Mouse (Mus musculus): ENCODE results near the gene Wdfy1. TPM values are rescaled to one million over a fixed set of nuclear protein-coding genes. Genes with fewer than 3 reads are reported as not detected.

Wdfy1 gene
- polyA plus RNA-seq, 1 experiment from 2014 or later: 38.8 TPM

GRCm38 (mm10) chr1:79710678-79711077 lies 65.3 kb downstream of the Wdfy1 start:
- H3K36me3 ChIP-seq (ENCODE audit: control insufficient read depth, insufficient read depth, low read length): peaks cover 16% of the 10 kb centered on the region; the same call in 1 of the 2 replicates
- ATAC-seq (ENCODE audit: low FRiP score, low TSS enrichment): no peak
- H3K27me3 ChIP-seq (ENCODE audit: control insufficient read depth, insufficient read depth, low read length): no peaks in the 10 kb centered on the region
- no peaks in the 10 kb centered on the region for H3K9me3 ChIP-seq (ENCODE audit: control insufficient read depth, low read length)
- no peak overlapping the region for H3K4me3 ChIP-seq (ENCODE audit: low read length)
- no peak overlapping the region for H3K4me2 ChIP-seq (replicated peaks; ENCODE audit: low read depth, low read length)
- H3K27ac ChIP-seq (ENCODE audit: low read depth, low read length): no peak overlapping the region
- WGBS: 68% methylated on average over 4 of the region's 4 CpGs
- H3K9ac ChIP-seq (ENCODE audit: low read depth, low read length): no peak overlapping the region
- H3K4me1 ChIP-seq (ENCODE audit: control insufficient read depth, insufficient read depth, low read length): no peaks in the 10 kb centered on the region

- Histone ChIP-seq H3K27me3 (ENCODE audit: control insufficient read depth, insufficient read depth, low read length) (no peaks in the 10 kb centered on the region), H3K27ac (ENCODE audit: low read depth, low read length) (no peak overlapping the region), H3K4me1 (ENCODE audit: control insufficient read depth, insufficient read depth, low read length) (no peaks in the 10 kb centered on the region), H3K9ac (ENCODE audit: low read depth, low read length) (no peak overlapping the region), H3K4me3 (ENCODE audit: low read length) (no peak overlapping the region), H3K4me2 (replicated peaks; ENCODE audit: low read depth, low read length) (no peak overlapping the region), H3K36me3 (ENCODE audit: control insufficient read depth, insufficient read depth, low read length) (peaks cover 16% of the 10 kb centered on the region; the same call in 1 of the 2 replicates), H3K9me3 (ENCODE audit: control insufficient read depth, low read length) (no peaks in the 10 kb centered on the region)
- ATAC-seq (ENCODE audit: low FRiP score, low TSS enrichment): peak; percentile 46; the same call in 1 of the 2 replicates
- WGBS: 66% methylated on average over 8 of the region's 8 CpGs
Measured at GRCm38 (mm10) chr1:79710216-79710615, 65.7 kb downstream of the Wdfy1 start.

DNA sequence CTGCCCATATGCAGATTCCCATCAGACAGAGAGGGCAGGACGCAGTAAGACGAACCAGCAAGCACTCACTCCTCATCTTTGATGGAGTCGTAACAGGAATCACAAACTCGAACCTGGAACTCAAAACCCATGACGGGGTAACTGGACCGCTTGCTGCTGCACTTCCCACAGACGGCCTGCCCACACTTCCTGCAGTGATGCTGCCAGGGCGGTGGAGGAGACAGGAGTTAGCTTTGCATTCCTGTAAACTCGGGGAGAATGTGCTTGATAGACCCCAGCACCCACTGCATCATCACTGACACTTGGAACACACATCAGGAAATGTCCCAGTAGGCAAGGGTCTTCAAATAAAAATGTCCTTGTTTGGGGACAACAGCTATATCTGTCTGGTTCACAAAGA lies 68.6 kb downstream of the Wdfy1 start:
- no peak for ATAC-seq (ENCODE audit: low FRiP score, low TSS enrichment)
- no peaks in the 10 kb centered on the region for H3K4me1 ChIP-seq (ENCODE audit: control insufficient read depth, insufficient read depth, low read length)
- H3K4me2 ChIP-seq (replicated peaks; ENCODE audit: low read depth, low read length): no peak overlapping the region
- peaks cover 10% of the 10 kb centered on the region; the same call in 1 of the 2 replicates for H3K36me3 ChIP-seq (ENCODE audit: control insufficient read depth, insufficient read depth, low read length)
- H3K27me3 ChIP-seq (ENCODE audit: control insufficient read depth, insufficient read depth, low read length): no peaks in the 10 kb centered on the region
- H3K9me3 ChIP-seq (ENCODE audit: control insufficient read depth, low read length): no peaks in the 10 kb centered on the region
- H3K4me3 ChIP-seq (ENCODE audit: low read length): no peak overlapping the region
- no peak overlapping the region for H3K9ac ChIP-seq (ENCODE audit: low read depth, low read length)
- no peak overlapping the region for H3K27ac ChIP-seq (ENCODE audit: low read depth, low read length)
- 84% methylated on average over 9 of the region's 9 CpGs for WGBS

DNA sequence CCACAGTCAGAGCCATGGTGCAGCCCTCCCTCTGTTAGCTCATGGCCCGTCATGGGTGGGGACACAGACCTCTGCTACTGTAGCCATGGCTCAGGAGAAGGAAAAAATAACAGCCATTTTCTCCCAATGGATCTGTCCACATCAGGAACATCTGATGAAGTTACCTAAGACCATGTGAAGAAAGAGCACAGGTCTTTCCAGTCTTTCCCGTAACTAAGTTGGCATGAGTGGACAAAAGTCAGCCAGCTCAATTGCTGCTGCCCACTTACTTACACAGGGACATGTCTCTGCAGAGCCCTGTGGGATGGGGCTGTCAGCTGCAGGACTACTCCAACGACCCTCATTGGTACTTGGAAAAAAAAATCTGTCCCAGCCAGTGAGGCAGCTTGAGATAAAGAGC lies 69.2 kb downstream of the Wdfy1 start:
- H3K9ac ChIP-seq (ENCODE audit: low read depth, low read length): no peak overlapping the region
- peaks cover 10% of the 10 kb centered on the region; the same call in 1 of the 2 replicates for H3K36me3 ChIP-seq (ENCODE audit: control insufficient read depth, insufficient read depth, low read length)
- no peak overlapping the region for H3K4me3 ChIP-seq (ENCODE audit: low read length)
- no peaks in the 10 kb centered on the region for H3K4me1 ChIP-seq (ENCODE audit: control insufficient read depth, insufficient read depth, low read length)
- no peak overlapping the region for H3K27ac ChIP-seq (ENCODE audit: low read depth, low read length)
- no peak overlapping the region for H3K4me2 ChIP-seq (replicated peaks; ENCODE audit: low read depth, low read length)
- no peak for ATAC-seq (ENCODE audit: low FRiP score, low TSS enrichment)
- no peaks in the 10 kb centered on the region for H3K9me3 ChIP-seq (ENCODE audit: control insufficient read depth, low read length)
- H3K27me3 ChIP-seq (ENCODE audit: control insufficient read depth, insufficient read depth, low read length): no peaks in the 10 kb centered on the region
- 75% methylated on average over 3 of the region's 3 CpGs for WGBS

DNA sequence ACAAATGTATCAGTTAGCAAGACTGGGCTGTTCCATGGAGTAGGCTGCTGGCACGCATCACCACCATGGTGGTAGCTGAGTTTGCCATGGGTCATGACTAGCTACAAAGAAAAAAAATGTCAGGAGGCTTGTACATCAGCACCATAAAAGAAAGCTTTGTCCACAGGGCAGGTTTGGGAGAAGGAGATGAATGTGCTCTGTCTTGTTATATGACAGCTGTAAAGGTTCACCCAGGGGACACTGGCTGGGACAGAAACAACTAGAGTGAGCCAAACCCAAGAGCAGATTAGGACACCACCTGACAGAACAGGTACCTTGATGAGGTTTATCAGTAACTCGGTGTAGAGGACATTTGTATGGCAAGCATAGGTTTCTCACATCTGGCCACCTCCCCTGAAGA lies 71.3 kb downstream of the Wdfy1 start:
- Histone ChIP-seq H3K4me2 (replicated peaks; ENCODE audit: low read depth, low read length) (no peak overlapping the region), H3K27ac (ENCODE audit: low read depth, low read length) (no peak overlapping the region), H3K4me3 (ENCODE audit: low read length) (no peak overlapping the region), H3K4me1 (ENCODE audit: control insufficient read depth, insufficient read depth, low read length) (no peaks in the 10 kb centered on the region), H3K9ac (ENCODE audit: low read depth, low read length) (no peak overlapping the region), H3K27me3 (ENCODE audit: control insufficient read depth, insufficient read depth, low read length) (no peaks in the 10 kb centered on the region), H3K36me3 (ENCODE audit: control insufficient read depth, insufficient read depth, low read length) (peaks cover 10% of the 10 kb centered on the region; the same call in 1 of the 2 replicates), H3K9me3 (ENCODE audit: control insufficient read depth, low read length) (no peaks in the 10 kb centered on the region)
- WGBS: 89% methylated on average over 2 of the region's 2 CpGs
- ATAC-seq (ENCODE audit: low FRiP score, low TSS enrichment): no peak

DNA sequence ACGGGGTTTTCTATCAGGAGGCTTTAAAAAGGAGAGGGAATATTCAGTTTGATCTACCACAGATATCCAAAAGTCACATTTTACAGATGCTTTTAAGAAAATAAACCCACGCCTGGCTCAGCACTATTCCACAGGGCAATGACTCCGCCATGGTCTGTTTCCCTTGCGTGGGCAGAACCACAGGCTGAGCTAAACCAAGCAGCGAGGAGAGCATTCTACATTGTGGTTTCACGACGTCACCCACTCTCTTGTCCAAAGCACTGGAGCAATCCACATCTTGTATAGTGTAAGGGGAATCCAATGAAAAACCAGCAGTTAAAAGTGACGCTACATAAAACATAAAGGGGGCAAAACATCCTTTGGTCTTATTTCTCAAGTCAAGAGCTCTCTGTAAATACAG lies 72.4 kb downstream of the Wdfy1 start:
- peak; percentile 60; the same call in 1 of the 2 replicates for ATAC-seq (ENCODE audit: low FRiP score, low TSS enrichment)
- Histone ChIP-seq H3K9ac (ENCODE audit: low read depth, low read length) (no peak overlapping the region), H3K4me3 (ENCODE audit: low read length) (no peak overlapping the region), H3K27me3 (ENCODE audit: control insufficient read depth, insufficient read depth, low read length) (no peaks in the 10 kb centered on the region), H3K36me3 (ENCODE audit: control insufficient read depth, insufficient read depth, low read length) (peaks cover 10% of the 10 kb centered on the region; the same call in 1 of the 2 replicates), H3K4me2 (replicated peaks; ENCODE audit: low read depth, low read length) (no peak overlapping the region), H3K27ac (ENCODE audit: low read depth, low read length) (no peak overlapping the region), H3K9me3 (ENCODE audit: control insufficient read depth, low read length) (no peaks in the 10 kb centered on the region), H3K4me1 (ENCODE audit: control insufficient read depth, insufficient read depth, low read length) (no peaks in the 10 kb centered on the region)
- WGBS: 59% methylated on average over 8 of the region's 8 CpGs

GRCm38 (mm10) chr1:79698506-79698905 lies 77.4 kb downstream of the Wdfy1 start:
- no peak overlapping the region for H3K27ac ChIP-seq (ENCODE audit: low read depth, low read length)
- H3K9ac ChIP-seq (ENCODE audit: low read depth, low read length): no peak overlapping the region
- no peak overlapping the region for H3K4me2 ChIP-seq (replicated peaks; ENCODE audit: low read depth, low read length)
- no peaks in the 10 kb centered on the region for H3K36me3 ChIP-seq (ENCODE audit: control insufficient read depth, insufficient read depth, low read length)
- no peak for ATAC-seq (ENCODE audit: low FRiP score, low TSS enrichment)
- no peaks in the 10 kb centered on the region for H3K9me3 ChIP-seq (ENCODE audit: control insufficient read depth, low read length)
- no peaks in the 10 kb centered on the region for H3K27me3 ChIP-seq (ENCODE audit: control insufficient read depth, insufficient read depth, low read length)
- WGBS: 92% methylated on average over 2 of the region's 2 CpGs
- no peak overlapping the region for H3K4me3 ChIP-seq (ENCODE audit: low read length)
- 0 out of 2 replicates have a peak, but pooled peaks cover 4% of the 10 kb centered on the region for H3K4me1 ChIP-seq (ENCODE audit: control insufficient read depth, insufficient read depth, low read length)

GRCm38 (mm10) chr1:79697382-79697781 lies 78.6 kb downstream of the Wdfy1 start:
- Histone ChIP-seq H3K27ac (ENCODE audit: low read depth, low read length) (no peak overlapping the region; the same call in 1 of the 2 replicates), H3K4me2 (replicated peaks; ENCODE audit: low read depth, low read length) (no peak overlapping the region)

DNA sequence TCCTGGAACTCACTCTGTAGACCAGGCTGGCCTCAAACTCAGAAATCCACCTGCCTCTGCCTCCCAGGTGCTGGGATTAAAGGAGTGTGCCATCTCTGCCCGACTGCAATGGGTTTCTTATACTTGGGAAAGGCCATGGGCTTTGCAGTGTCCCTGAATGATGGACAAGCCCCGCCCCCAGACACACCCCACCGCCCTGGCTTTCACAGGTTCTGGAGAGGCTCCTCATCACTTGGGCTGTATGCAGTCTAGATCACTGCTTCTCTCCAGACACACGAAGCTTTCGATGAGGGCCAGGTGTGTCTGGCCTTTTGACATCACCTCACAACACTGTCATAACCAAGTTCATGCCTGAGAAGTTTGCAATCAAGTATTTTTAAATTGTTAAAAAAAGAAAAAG lies 79.0 kb downstream of the Wdfy1 start:
- WGBS: 56% methylated on average over 5 of the region's 5 CpGs
- Histone ChIP-seq H3K27ac (ENCODE audit: low read depth, low read length) (no peak overlapping the region; the same call in 1 of the 2 replicates), H3K4me1 (ENCODE audit: control insufficient read depth, insufficient read depth, low read length) (0 out of 2 replicates have a peak, but pooled peaks cover 4% of the 10 kb centered on the region), H3K9ac (ENCODE audit: low read depth, low read length) (no peak overlapping the region), H3K4me2 (replicated peaks; ENCODE audit: low read depth, low read length) (no peak overlapping the region), H3K36me3 (ENCODE audit: control insufficient read depth, insufficient read depth, low read length) (no peaks in the 10 kb centered on the region), H3K4me3 (ENCODE audit: low read length) (no peak overlapping the region), H3K27me3 (ENCODE audit: control insufficient read depth, insufficient read depth, low read length) (no peaks in the 10 kb centered on the region), H3K9me3 (ENCODE audit: control insufficient read depth, low read length) (no peaks in the 10 kb centered on the region)
- peak; percentile 68; the same call in 1 of the 2 replicates for ATAC-seq (ENCODE audit: low FRiP score, low TSS enrichment)

More at GRCm38 (mm10) chr1:79697382-79697781, 78.6 kb downstream of the Wdfy1 start:
- Histone ChIP-seq H3K9ac (ENCODE audit: low read depth, low read length) (no peak overlapping the region), H3K36me3 (ENCODE audit: control insufficient read depth, insufficient read depth, low read length) (no peaks in the 10 kb centered on the region), H3K27me3 (ENCODE audit: control insufficient read depth, insufficient read depth, low read length) (no peaks in the 10 kb centered on the region), H3K4me3 (ENCODE audit: low read length) (no peak overlapping the region), H3K4me1 (ENCODE audit: control insufficient read depth, insufficient read depth, low read length) (0 out of 2 replicates have a peak, but pooled peaks cover 4% of the 10 kb centered on the region), H3K9me3 (ENCODE audit: control insufficient read depth, low read length) (no peaks in the 10 kb centered on the region)
- peak; percentile 56; the same call in 1 of the 2 replicates for ATAC-seq (ENCODE audit: low FRiP score, low TSS enrichment)
- 27% methylated on average over 9 of the region's 9 CpGs for whole genome bisulfite sequencing
